Mouse (Mus musculus): ENCODE results near the gene Igsf21. TPM values are rescaled to one million over a fixed set of nuclear protein-coding genes. Genes with fewer than 3 reads are reported as not detected.

The Igsf21 gene
- total and polyA plus RNA-seq, 2 experiments: not detected

- Histone ChIP-seq H3K27me3 (ENCODE audit: control insufficient read depth, insufficient read depth, low read length) (no peaks in the 10 kb centered on the region), H3K36me3 (ENCODE audit: control insufficient read depth, insufficient read depth, low read length) (no peaks in the 10 kb centered on the region), H3K4me1 (ENCODE audit: control insufficient read depth, insufficient read depth, low read length) (no peaks in the 10 kb centered on the region), H3K79me2 (ENCODE audit: control insufficient read depth, insufficient read depth, low read length) (no peaks in the 10 kb centered on the region), H3K9ac (ENCODE audit: low read depth, low read length) (no peak overlapping the region), H3K4me3 (ENCODE audit: insufficient read depth, low read depth, low read length) (no peak overlapping the region), H3K27ac (replicated peaks; ENCODE audit: insufficient read depth, low read depth, low read length) (no peak overlapping the region)
- no peak for TF ChIP-seq POLR2A (IDR thresholded peaks at IDR 0.05; ENCODE audit: extremely low read depth, insufficient read depth, low read length)
- DNase-seq (ENCODE audit: extremely low read depth, low read depth, low spot score): no peak
- WGBS: 87% methylated on average over 7 of the region's 7 CpGs
Observed at GRCm38 (mm10) chr4:140125806-140126205, 120.8 kb downstream of the Igsf21 start.

- no peaks in the 10 kb centered on the region for H3K27me3 ChIP-seq (ENCODE audit: control insufficient read depth, insufficient read depth, low read length)
- H3K27ac ChIP-seq (replicated peaks; ENCODE audit: insufficient read depth, low read depth, low read length): no peak overlapping the region
- no peak overlapping the region for H3K4me3 ChIP-seq (ENCODE audit: insufficient read depth, low read depth, low read length)
- H3K79me2 ChIP-seq (ENCODE audit: control insufficient read depth, insufficient read depth, low read length): no peaks in the 10 kb centered on the region
- no peaks in the 10 kb centered on the region for H3K4me1 ChIP-seq (ENCODE audit: control insufficient read depth, insufficient read depth, low read length)
- TF ChIP-seq CTCF (IDR thresholded peaks at IDR 0.05; ENCODE audit: low read depth, low read length) (no peak), POLR2A (IDR thresholded peaks at IDR 0.05; ENCODE audit: extremely low read depth, insufficient read depth, low read length) (no peak)
- 81% methylated on average over 5 of the region's 5 CpGs for WGBS
- no peaks in the 10 kb centered on the region for H3K36me3 ChIP-seq (ENCODE audit: control insufficient read depth, insufficient read depth, low read length)
- DNase-seq (ENCODE audit: extremely low read depth, low read depth, low spot score): no peak
- no peak overlapping the region for H3K9ac ChIP-seq (ENCODE audit: low read depth, low read length)
Observed at GRCm38 (mm10) chr4:140122534-140122933, 124.0 kb downstream of the Igsf21 start.

GRCm38 (mm10) chr4:140117275-140117691, 129.3 kb downstream of the Igsf21 start:
- WGBS: 86% methylated on average over 7 of the region's 7 CpGs

GRCm38 (mm10) chr4:140115756-140116155, 130.8 kb downstream of the Igsf21 start:
- DNase-seq (ENCODE audit: extremely low read depth, low read depth, low spot score): no peak
- Histone ChIP-seq H3K79me2 (ENCODE audit: control insufficient read depth, insufficient read depth, low read length) (no peaks in the 10 kb centered on the region), H3K4me3 (ENCODE audit: insufficient read depth, low read depth, low read length) (no peak overlapping the region), H3K4me1 (ENCODE audit: control insufficient read depth, insufficient read depth, low read length) (no peaks in the 10 kb centered on the region), H3K9ac (ENCODE audit: low read depth, low read length) (no peak overlapping the region), H3K27me3 (ENCODE audit: control insufficient read depth, insufficient read depth, low read length) (no peaks in the 10 kb centered on the region), H3K27ac (replicated peaks; ENCODE audit: insufficient read depth, low read depth, low read length) (no peak overlapping the region), H3K36me3 (ENCODE audit: control insufficient read depth, insufficient read depth, low read length) (no peaks in the 10 kb centered on the region)
- TF ChIP-seq POLR2A (IDR thresholded peaks at IDR 0.05; ENCODE audit: extremely low read depth, insufficient read depth, low read length): no peak
- TF ChIP-seq CTCF (IDR thresholded peaks at IDR 0.05; ENCODE audit: low read depth, low read length): no peak
- 79% methylated on average over 9 of the region's 9 CpGs for WGBS

More at GRCm38 (mm10) chr4:140117275-140117691, 129.3 kb downstream of the Igsf21 start:
- no peak for DNase-seq (ENCODE audit: extremely low read depth, low read depth, low spot score)
- H3K4me1 ChIP-seq (ENCODE audit: control insufficient read depth, insufficient read depth, low read length): no peaks in the 10 kb centered on the region
- no peak overlapping the region for H3K4me3 ChIP-seq (ENCODE audit: insufficient read depth, low read depth, low read length)
- H3K9ac ChIP-seq (ENCODE audit: low read depth, low read length): no peak overlapping the region
- H3K79me2 ChIP-seq (ENCODE audit: control insufficient read depth, insufficient read depth, low read length): no peaks in the 10 kb centered on the region
- H3K27ac ChIP-seq (replicated peaks; ENCODE audit: insufficient read depth, low read depth, low read length): no peak overlapping the region
- no peaks in the 10 kb centered on the region for H3K27me3 ChIP-seq (ENCODE audit: control insufficient read depth, insufficient read depth, low read length)
- no peak for TF ChIP-seq CTCF (IDR thresholded peaks at IDR 0.05; ENCODE audit: low read depth, low read length)
- no peak for TF ChIP-seq POLR2A (IDR thresholded peaks at IDR 0.05; ENCODE audit: extremely low read depth, insufficient read depth, low read length)
- no peaks in the 10 kb centered on the region for H3K36me3 ChIP-seq (ENCODE audit: control insufficient read depth, insufficient read depth, low read length)

GRCm38 (mm10) chr4:140115053-140115452, 131.5 kb downstream of the Igsf21 start:
- Histone ChIP-seq H3K9ac (ENCODE audit: low read depth, low read length) (no peak overlapping the region), H3K36me3 (ENCODE audit: control insufficient read depth, insufficient read depth, low read length) (no peaks in the 10 kb centered on the region), H3K27ac (replicated peaks; ENCODE audit: insufficient read depth, low read depth, low read length) (no peak overlapping the region), H3K79me2 (ENCODE audit: control insufficient read depth, insufficient read depth, low read length) (no peaks in the 10 kb centered on the region), H3K4me1 (ENCODE audit: control insufficient read depth, insufficient read depth, low read length) (no peaks in the 10 kb centered on the region), H3K4me3 (ENCODE audit: insufficient read depth, low read depth, low read length) (no peak overlapping the region), H3K27me3 (ENCODE audit: control insufficient read depth, insufficient read depth, low read length) (no peaks in the 10 kb centered on the region)
- DNase-seq (ENCODE audit: extremely low read depth, low read depth, low spot score): no peak
- WGBS: 87% methylated on average over 6 of the region's 6 CpGs
- TF ChIP-seq POLR2A (IDR thresholded peaks at IDR 0.05; ENCODE audit: extremely low read depth, insufficient read depth, low read length) (no peak), CTCF (IDR thresholded peaks at IDR 0.05; ENCODE audit: low read depth, low read length) (peak; percentile 49)

GRCm38 (mm10) chr4:140113690-140114475, 132.7 kb downstream of the Igsf21 start:
- H3K4me1 ChIP-seq (ENCODE audit: control insufficient read depth, insufficient read depth, low read length): no peaks in the 10 kb centered on the region
- DNase-seq (ENCODE audit: extremely low read depth, low read depth, low spot score): no peak
- H3K79me2 ChIP-seq (ENCODE audit: control insufficient read depth, insufficient read depth, low read length): no peaks in the 10 kb centered on the region
- no peaks in the 10 kb centered on the region for H3K36me3 ChIP-seq (ENCODE audit: control insufficient read depth, insufficient read depth, low read length)
- H3K27me3 ChIP-seq (ENCODE audit: control insufficient read depth, insufficient read depth, low read length): 0 out of 2 replicates have a peak, but pooled peaks cover 2% of the 10 kb centered on the region
- 82% methylated on average over 18 of the region's 18 CpGs for WGBS
- H3K4me3 ChIP-seq (ENCODE audit: insufficient read depth, low read depth, low read length): no peak overlapping the region
- H3K27ac ChIP-seq (replicated peaks; ENCODE audit: insufficient read depth, low read depth, low read length): no peak overlapping the region
- TF ChIP-seq CTCF (IDR thresholded peaks at IDR 0.05; ENCODE audit: low read depth, low read length) (no peak), POLR2A (IDR thresholded peaks at IDR 0.05; ENCODE audit: extremely low read depth, insufficient read depth, low read length) (no peak)
- no peak overlapping the region for H3K9ac ChIP-seq (ENCODE audit: low read depth, low read length)
